Mouse (Mus musculus) megakaryocyte-erythroid progenitor cell, adult 5 weeks (primary cell): ENCODE measurements around the gene Olfr630. TPM values are rescaled to one million over a fixed set of nuclear protein-coding genes. Genes with fewer than 3 reads are reported as not detected.

Experiments used
- polyA plus RNA-seq: library from polyadenylated mRNA; stranded (reverse); fragments of >175 nt; gene quantifications from 2 replicates; pipeline ENCODE4 v1.2.3, GENCODE M21; 2012

Olfr630 gene
- polyA plus RNA-seq = not detected in 2 replicates

DNA sequence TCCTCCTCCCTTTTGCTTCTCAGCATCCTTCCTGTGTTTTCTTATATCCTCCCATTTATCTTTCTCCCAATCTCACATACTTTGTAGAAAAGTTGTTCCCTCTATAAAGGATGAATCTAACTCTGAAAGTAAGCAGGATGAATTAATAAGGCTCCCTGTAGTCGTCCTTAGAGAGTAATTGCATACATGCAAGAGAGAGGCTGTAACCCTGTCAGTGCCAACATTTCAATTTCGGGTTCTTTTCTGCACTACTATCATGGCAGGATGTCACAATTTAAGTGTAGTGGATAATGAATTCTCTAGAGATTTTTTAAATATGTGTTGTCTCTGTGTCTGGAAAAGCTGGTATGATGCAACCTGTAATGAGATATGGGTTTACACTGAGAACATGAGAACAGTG is at the start of gene Olfr630:
Gene Olfr630 (minus strand): TSS at position 101 of the 400 bp plus-strand sequence.

DNA sequence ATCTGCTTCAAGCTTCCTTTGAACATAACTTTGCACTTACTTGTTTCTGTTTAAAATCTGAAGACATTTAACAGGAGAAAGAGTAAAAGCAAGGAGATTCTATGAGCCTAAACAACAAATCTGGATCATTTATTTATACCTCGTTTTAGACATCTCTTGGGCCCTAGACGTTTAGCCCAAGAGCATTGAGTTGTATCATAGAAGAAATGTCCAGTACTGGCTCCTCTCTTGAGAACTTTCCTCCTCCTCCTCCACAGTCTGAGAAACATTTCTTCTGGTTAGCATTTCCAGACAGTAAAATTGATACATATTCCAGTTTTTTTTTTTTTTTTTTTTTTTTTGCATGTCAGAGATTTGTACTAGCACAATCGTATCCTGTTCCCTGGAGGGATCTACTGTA is 34.6 kb upstream of the Olfr630 start, which contains the start of gene Olfr67:
Gene Olfr67 (minus strand): TSS at position 101 of the 400 bp plus-strand sequence.

DNA sequence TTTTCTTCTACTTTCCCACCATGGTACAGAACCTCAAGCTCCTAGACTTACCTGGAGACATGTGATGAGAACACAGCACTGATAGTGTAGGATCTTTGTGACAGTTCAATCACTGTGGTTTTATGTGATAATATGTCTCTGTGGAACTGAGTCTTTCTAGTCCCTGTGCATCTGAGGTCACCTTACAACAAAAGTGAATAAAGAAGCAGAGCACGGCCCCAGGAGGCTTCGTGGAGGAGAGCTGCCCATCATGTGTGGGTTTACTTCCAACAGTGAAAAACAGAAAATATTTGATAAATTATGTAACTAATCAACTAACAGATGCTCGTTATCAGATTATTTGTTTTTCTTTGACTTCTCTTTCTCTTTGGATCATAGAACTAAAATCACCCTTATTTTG is 22.5 kb upstream of the Olfr630 start, which contains the start of gene Olfr68:
Gene Olfr68 (minus strand): TSS at position 101 of the 400 bp plus-strand sequence.

DNA sequence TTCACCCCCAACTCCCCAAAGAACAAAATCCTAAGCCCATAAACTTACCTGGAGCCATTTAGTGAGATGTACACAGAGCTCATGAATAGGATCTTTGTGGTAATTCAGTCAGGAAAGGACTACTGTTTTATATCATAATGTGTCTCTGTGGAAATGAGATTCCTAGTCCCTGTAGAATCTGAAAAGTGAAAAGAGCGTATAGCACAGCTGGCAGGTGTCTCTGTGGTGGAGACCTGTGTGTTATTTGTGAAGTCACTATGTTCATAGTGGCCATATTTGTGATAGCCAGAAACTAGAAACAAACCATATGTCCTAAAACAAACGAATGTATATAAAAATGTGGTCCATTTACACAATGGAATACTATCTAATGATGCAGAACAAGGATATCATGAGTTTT is 14.4 kb upstream of the Olfr630 start, which contains the start of gene Olfr69:
Gene Olfr69 (minus strand): TSS at position 101 of the 400 bp plus-strand sequence.

DNA sequence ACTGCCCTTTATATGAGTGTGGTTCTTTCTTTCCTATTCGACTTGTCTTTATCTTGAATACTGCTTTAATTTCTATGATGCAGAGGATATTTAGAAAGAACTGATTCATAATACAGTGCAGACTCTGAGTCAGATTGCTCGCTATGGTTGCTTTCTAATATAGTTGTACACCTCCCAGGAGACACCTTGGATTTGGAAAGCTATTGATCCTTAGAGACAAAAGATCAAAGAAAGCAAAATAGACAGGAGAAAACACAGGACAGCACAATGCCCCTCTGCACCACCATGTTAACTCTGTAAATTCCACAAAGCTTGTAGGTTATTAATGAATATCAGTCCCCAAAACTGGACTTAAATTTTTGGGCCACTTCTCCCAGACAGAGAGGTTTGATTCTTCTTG is 12.3 kb downstream of the Olfr630 start, which contains the start of gene Olfr629:
Gene Olfr629 (minus strand): TSS at position 101 of the 400 bp plus-strand sequence.

DNA sequence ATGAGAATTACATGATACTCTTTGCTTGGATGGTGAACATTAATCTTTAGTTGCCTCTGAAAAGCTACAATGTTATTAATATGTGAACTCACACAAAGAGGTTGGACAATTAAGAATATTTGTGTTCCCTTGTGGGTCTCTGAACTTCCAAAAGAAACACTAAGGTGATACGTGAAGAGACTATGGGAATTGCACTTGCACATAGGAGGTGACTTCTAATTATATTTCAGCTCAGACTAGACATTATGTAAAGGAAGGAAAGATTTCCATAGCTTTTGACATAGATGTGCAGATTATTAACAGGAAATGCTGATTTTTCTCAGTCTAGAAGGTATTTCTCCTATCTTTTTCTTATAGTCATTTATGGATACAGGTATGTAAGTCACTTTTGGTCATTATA is 27.1 kb downstream of the Olfr630 start, which contains the start of gene Olfr628:
Gene Olfr628 (plus strand): TSS at position 301 of the 400 bp plus-strand sequence.

DNA sequence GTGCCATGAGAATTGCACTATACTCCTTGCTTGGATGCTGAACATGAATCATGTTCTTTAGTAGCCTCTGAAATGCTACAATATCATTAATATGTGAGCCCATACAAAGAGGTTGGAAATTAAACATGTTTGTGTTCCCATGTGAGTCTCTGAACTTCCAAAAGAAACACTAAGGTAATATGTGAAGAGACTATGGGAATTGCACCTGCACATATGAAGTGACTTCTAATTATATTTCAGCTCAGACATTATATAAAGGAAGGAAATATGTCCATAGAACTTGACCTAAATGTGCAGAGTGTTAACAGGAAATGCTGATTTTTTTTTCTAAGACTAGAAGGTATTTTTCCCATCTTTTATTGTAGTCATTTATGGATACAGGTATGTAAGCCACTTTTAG is 42.8 kb downstream of the Olfr630 start, which contains the start of gene Olfr243:
Gene Olfr243 (plus strand): TSS at position 301 of the 400 bp plus-strand sequence.

Other genes with a start within 250 kb of the Olfr630 start
- not detected in 2 replicates for gene Olfr610, start 245.2 kb downstream of the Olfr630 start, polyA plus RNA-seq
- not detected in 2 replicates for gene Olfr611, start 236.5 kb downstream of the Olfr630 start, polyA plus RNA-seq
- not detected in 2 replicates for gene Olfr612, start 214.6 kb downstream of the Olfr630 start, polyA plus RNA-seq
- gene Olfr613, start 209.3 kb downstream of the Olfr630 start, polyA plus RNA-seq = not detected in 2 replicates
- not detected in 2 replicates for gene Olfr615, start 201.3 kb downstream of the Olfr630 start, polyA plus RNA-seq
- not detected in 2 replicates for gene Olfr616, start 188.2 kb downstream of the Olfr630 start, polyA plus RNA-seq
- not detected in 2 replicates for gene Olfr617, start 184.3 kb downstream of the Olfr630 start, polyA plus RNA-seq
- not detected in 2 replicates for gene Olfr618, start 167.2 kb downstream of the Olfr630 start, polyA plus RNA-seq
- gene Olfr619, start 156.8 kb downstream of the Olfr630 start, polyA plus RNA-seq = not detected in 2 replicates
- not detected in 2 replicates for gene Olfr620, start 144.8 kb downstream of the Olfr630 start, polyA plus RNA-seq
- not detected in 2 replicates for gene Olfr622, start 114.6 kb downstream of the Olfr630 start, polyA plus RNA-seq
- not detected in 2 replicates for gene Olfr623, start 93.6 kb downstream of the Olfr630 start, polyA plus RNA-seq
- 0.02 TPM in 1 of 2 replicates, not detected in the other for gene Olfr624, start 86.1 kb downstream of the Olfr630 start, polyA plus RNA-seq
- 0.19 TPM in 1 of 2 replicates, not detected in the other for gene Olfr625-ps1, start 74.6 kb downstream of the Olfr630 start, polyA plus RNA-seq
- gene Olfr243, start 42.7 kb downstream of the Olfr630 start, polyA plus RNA-seq = not detected in 2 replicates
- gene Olfr628, start 27.0 kb downstream of the Olfr630 start, polyA plus RNA-seq = not detected in 2 replicates
- gene Olfr629, start 12.4 kb downstream of the Olfr630 start, polyA plus RNA-seq = not detected in 2 replicates
- gene Olfr69, start 14.3 kb upstream of the Olfr630 start, polyA plus RNA-seq = not detected in 2 replicates
- gene Olfr68, start 22.4 kb upstream of the Olfr630 start, polyA plus RNA-seq = not detected in 2 replicates
- not detected in 2 replicates for gene Olfr67, start 34.5 kb upstream of the Olfr630 start, polyA plus RNA-seq
- 65.8 and 124 TPM in 2 replicates for gene Hbb-bt, start 56.7 kb upstream of the Olfr630 start, polyA plus RNA-seq
- gene Hbb-bs, start 70.8 kb upstream of the Olfr630 start, polyA plus RNA-seq = 239 and 618 TPM in 2 replicates
- gene Hbb-bh2, start 83.2 kb upstream of the Olfr630 start, polyA plus RNA-seq = not detected in 2 replicates
- not detected in 2 replicates for gene Hbb-bh1, start 85.8 kb upstream of the Olfr630 start, polyA plus RNA-seq
- not detected in 2 replicates for gene Hbb-y, start 95.9 kb upstream of the Olfr630 start, polyA plus RNA-seq
- gene Olfr66, start 128.9 kb upstream of the Olfr630 start, polyA plus RNA-seq = not detected in 2 replicates
- 0.02 TPM in 1 of 2 replicates, not detected in the other for gene Olfr64, start 137.2 kb upstream of the Olfr630 start, polyA plus RNA-seq
- not detected in 2 replicates for gene Olfr65, start 146.2 kb upstream of the Olfr630 start, polyA plus RNA-seq
- gene Olfr631, start 171.5 kb upstream of the Olfr630 start, polyA plus RNA-seq = not detected in 2 replicates
- gene Olfr632, start 177.0 kb upstream of the Olfr630 start, polyA plus RNA-seq = not detected in 2 replicates
- not detected in 2 replicates for gene Olfr633, start 187.1 kb upstream of the Olfr630 start, polyA plus RNA-seq
- gene Olfr635, start 213.8 kb upstream of the Olfr630 start, polyA plus RNA-seq = 0.01 TPM in 1 of 2 replicates, not detected in the other
- not detected in 2 replicates for gene Olfr638, start 241.4 kb upstream of the Olfr630 start, polyA plus RNA-seq